Mouse (Mus musculus): ENCODE measurements around the gene Hspa1b. TPM values are rescaled to one million over a fixed set of nuclear protein-coding genes. Genes with fewer than 3 reads are reported as not detected.
"Not testable (repeated sequence)": the region's sequence is repeated elsewhere in the genome, so short reads cannot be mapped to it uniquely, and the experiment has no call there.

Hspa1b gene
- polyA plus RNA-seq, 1 experiment from 2014 or later: 0.24 TPM

- Histone ChIP-seq H3K4me1 (ENCODE audit: control insufficient read depth, insufficient read depth, low read length) (peaks cover 19% of the 10 kb centered on the region), H3K27me3 (ENCODE audit: control insufficient read depth, insufficient read depth, low read depth, low read length) (no peaks in the 10 kb centered on the region), H3K27ac (ENCODE audit: low read length) (peak within 1 kb of the TSS; percentile 95), H3K4me3 (ENCODE audit: low read depth, low read length) (peak within 1 kb of the TSS; percentile 77), H3K36me3 (ENCODE audit: control insufficient read depth, insufficient read depth, low read length) (peaks cover 13% of the 10 kb centered on the region), H3K4me2 (ENCODE audit: low read length) (peak within 1 kb of the TSS; percentile 97), H3K9me3 (replicated peaks; ENCODE audit: control insufficient read depth, low read length, poor library complexity, severe bottlenecking) (no peaks in the 10 kb centered on the region), H3K9ac (ENCODE audit: low read depth, low read length) (peak within 1 kb of the TSS; percentile 90)
- peak; percentile 91 for ATAC-seq
- WGBS: under 1% methylated on average over 69 of the region's 83 CpGs
Observed at GRCm38 (mm10) chr17:35000717-35001451, 41.8 kb upstream of the Hspa1b start, which contains the start of gene Vars. Vars (plus strand) TSS chr17:35000987.

DNA sequence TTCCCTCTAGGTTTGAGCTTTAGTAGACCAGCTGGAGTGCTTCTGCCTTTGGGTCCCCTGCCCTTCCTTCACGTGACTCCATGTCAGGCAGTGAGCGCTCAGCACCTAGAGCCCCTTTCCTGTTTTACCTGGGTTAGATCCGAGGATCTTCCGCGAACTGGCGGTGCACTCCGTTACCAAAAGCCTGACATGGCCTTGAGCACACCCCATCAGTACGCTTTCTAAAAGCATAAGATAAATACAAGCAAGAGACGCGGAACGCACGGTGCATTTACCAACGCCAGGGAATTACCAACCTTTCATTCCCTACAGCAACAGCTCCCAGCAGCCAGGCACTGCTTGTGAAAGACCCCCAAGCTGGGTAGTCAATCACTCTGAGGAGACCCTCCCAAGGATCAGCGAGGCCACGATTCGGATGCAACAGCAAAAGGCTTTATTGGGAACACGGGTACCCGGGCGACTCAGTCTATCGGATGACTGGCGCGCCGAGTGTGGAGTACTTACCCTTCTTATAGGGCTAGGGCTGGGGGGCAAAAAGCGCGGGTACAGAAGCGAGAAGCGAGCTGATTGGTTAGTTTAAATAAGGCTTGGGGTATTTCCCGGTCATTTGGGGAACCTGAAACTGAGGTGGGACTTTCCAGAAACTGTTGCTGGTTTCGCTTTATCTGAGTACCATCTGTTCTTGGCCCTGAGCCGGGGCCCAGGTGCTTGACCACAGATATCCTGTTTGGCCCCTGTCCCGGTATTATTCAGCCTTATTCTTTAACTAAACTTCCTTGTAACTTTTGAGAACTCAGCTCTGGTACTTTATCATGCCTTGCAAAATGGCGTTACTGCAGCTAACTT, 41.1 kb upstream of the Hspa1b start:
- peak overlapping the region; percentile 97 for H3K4me2 ChIP-seq (ENCODE audit: low read length)
- H3K9me3 ChIP-seq (replicated peaks; ENCODE audit: control insufficient read depth, low read length, poor library complexity, severe bottlenecking); H3K27me3 ChIP-seq (ENCODE audit: control insufficient read depth, insufficient read depth, low read depth, low read length); ATAC-seq; H3K36me3 ChIP-seq (ENCODE audit: control insufficient read depth, insufficient read depth, low read length): not testable (repeated sequence)
- H3K9ac ChIP-seq (ENCODE audit: low read depth, low read length): peak overlapping the region; percentile 90
- peak overlapping the region; percentile 77 for H3K4me3 ChIP-seq (ENCODE audit: low read depth, low read length)
- H3K4me1 ChIP-seq (ENCODE audit: control insufficient read depth, insufficient read depth, low read length): peaks cover 19% of the 10 kb centered on the region
- 26% methylated on average over 29 of the region's 32 CpGs for whole genome bisulfite sequencing
- peak overlapping the region; percentile 95 for H3K27ac ChIP-seq (ENCODE audit: low read length)

DNA sequence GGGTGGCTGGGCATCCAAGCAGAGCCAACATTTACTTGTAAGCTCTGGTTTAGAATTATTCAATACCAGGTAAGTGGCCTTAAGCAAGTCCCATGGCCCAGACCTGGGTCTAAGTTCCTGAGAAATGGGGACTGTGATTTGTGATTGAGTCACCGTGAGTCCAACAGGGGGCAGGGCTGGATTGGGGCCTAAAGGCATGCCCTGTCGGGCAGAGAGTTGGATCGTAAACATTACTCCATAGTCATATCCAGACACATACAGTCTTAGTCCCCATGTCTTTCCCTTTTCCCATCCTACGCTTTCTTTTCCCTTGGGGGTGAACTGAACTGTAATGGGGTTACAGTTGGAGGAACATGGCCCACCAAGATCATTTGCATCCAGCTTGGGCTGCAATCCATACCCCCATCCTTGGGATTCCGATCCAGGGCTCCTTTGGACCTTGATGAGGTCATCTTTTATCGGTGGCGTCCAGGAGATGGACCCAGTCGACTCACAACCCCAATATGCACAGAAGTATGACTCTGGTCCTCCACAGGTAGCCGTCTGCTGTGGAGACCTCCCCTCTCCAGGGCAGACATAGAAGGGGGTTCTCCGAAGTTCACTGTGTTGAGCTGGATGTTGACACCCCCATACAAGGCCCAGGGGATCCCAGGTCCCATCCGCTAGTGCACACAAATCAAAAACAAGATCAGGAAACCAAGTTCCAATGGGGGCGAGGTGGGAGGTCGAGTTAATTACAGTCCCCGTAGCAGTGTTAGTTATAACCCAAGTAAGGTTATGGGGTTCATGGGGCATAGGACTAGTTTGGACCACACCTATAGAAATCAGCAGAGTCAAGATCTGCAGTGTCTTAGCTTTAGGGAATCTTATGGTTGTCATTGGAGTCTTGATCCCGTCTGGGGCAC, 39.7 kb upstream of the Hspa1b start:
- no peaks in the 10 kb centered on the region for H3K9me3 ChIP-seq (replicated peaks; ENCODE audit: control insufficient read depth, low read length, poor library complexity, severe bottlenecking)
- peaks cover 19% of the 10 kb centered on the region for H3K4me1 ChIP-seq (ENCODE audit: control insufficient read depth, insufficient read depth, low read length)
- H3K36me3 ChIP-seq (ENCODE audit: control insufficient read depth, insufficient read depth, low read length): no peaks in the 10 kb centered on the region
- H3K27me3 ChIP-seq (ENCODE audit: control insufficient read depth, insufficient read depth, low read depth, low read length): no peaks in the 10 kb centered on the region
- H3K27ac ChIP-seq (ENCODE audit: low read length): no peak overlapping the region
- no peak overlapping the region for H3K9ac ChIP-seq (ENCODE audit: low read depth, low read length)
- WGBS: 95% methylated on average over 15 of the region's 15 CpGs
- ATAC-seq: no peak
- no peak overlapping the region for H3K4me2 ChIP-seq (ENCODE audit: low read length)
- H3K4me3 ChIP-seq (ENCODE audit: low read depth, low read length): no peak overlapping the region

DNA sequence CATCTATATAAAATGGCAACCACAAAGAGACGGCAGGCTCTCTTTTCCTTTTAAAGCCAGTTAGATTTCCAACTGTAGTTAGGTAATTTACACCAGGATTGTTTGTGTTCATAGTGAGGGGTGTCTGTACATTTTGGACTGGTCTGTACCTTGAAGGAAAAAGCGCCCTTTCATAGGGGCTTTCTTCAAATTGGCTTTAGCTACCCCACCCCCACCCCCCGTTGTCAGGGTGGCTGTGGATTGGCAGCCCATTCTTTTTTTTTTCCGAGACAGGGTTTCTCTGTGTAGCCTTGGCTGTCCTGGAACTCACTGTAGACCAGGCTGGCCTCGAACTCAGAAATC, 38.1 kb upstream of the Hspa1b start:
- no peak for ATAC-seq
- H3K9me3 ChIP-seq (replicated peaks; ENCODE audit: control insufficient read depth, low read length, poor library complexity, severe bottlenecking): no peaks in the 10 kb centered on the region
- H3K9ac ChIP-seq (ENCODE audit: low read depth, low read length): no peak overlapping the region
- H3K27me3 ChIP-seq (ENCODE audit: control insufficient read depth, insufficient read depth, low read depth, low read length): no peaks in the 10 kb centered on the region
- no peak overlapping the region for H3K4me3 ChIP-seq (ENCODE audit: low read depth, low read length)
- H3K36me3 ChIP-seq (ENCODE audit: control insufficient read depth, insufficient read depth, low read length): no peaks in the 10 kb centered on the region
- 85% methylated on average over 5 of the region's 5 CpGs for WGBS
- peaks cover 5% of the 10 kb centered on the region for H3K4me1 ChIP-seq (ENCODE audit: control insufficient read depth, insufficient read depth, low read length)
- no peak overlapping the region for H3K4me2 ChIP-seq (ENCODE audit: low read length)
- no peak overlapping the region for H3K27ac ChIP-seq (ENCODE audit: low read length)

GRCm38 (mm10) chr17:34996411-34997141, 37.5 kb upstream of the Hspa1b start:
- Histone ChIP-seq H3K27ac (ENCODE audit: low read length) (no peak overlapping the region), H3K27me3 (ENCODE audit: control insufficient read depth, insufficient read depth, low read depth, low read length) (no peaks in the 10 kb centered on the region), H3K4me2 (ENCODE audit: low read length) (no peak overlapping the region), H3K9me3 (replicated peaks; ENCODE audit: control insufficient read depth, low read length, poor library complexity, severe bottlenecking) (no peaks in the 10 kb centered on the region), H3K4me1 (ENCODE audit: control insufficient read depth, insufficient read depth, low read length) (peaks cover 4% of the 10 kb centered on the region), H3K36me3 (ENCODE audit: control insufficient read depth, insufficient read depth, low read length) (no peaks in the 10 kb centered on the region), H3K4me3 (ENCODE audit: low read depth, low read length) (no peak overlapping the region), H3K9ac (ENCODE audit: low read depth, low read length) (no peak overlapping the region)
- ATAC-seq: no peak
- WGBS: 88% methylated on average over 12 of the region's 14 CpGs

GRCm38 (mm10) chr17:34995927-34996326, 36.9 kb upstream of the Hspa1b start:
- not testable (repeated sequence) for H3K27ac ChIP-seq (ENCODE audit: low read length); H3K4me1 ChIP-seq (ENCODE audit: control insufficient read depth, insufficient read depth, low read length); H3K27me3 ChIP-seq (ENCODE audit: control insufficient read depth, insufficient read depth, low read depth, low read length); H3K9me3 ChIP-seq (replicated peaks; ENCODE audit: control insufficient read depth, low read length, poor library complexity, severe bottlenecking); H3K9ac ChIP-seq (ENCODE audit: low read depth, low read length); H3K4me2 ChIP-seq (ENCODE audit: low read length); H3K36me3 ChIP-seq (ENCODE audit: control insufficient read depth, insufficient read depth, low read length); ATAC-seq; H3K4me3 ChIP-seq (ENCODE audit: low read depth, low read length)
- 97% methylated on average over 4 of the region's 4 CpGs for WGBS

- H3K4me1 ChIP-seq (ENCODE audit: control insufficient read depth, insufficient read depth, low read length); ATAC-seq; H3K36me3 ChIP-seq (ENCODE audit: control insufficient read depth, insufficient read depth, low read length); H3K27ac ChIP-seq (ENCODE audit: low read length); H3K4me3 ChIP-seq (ENCODE audit: low read depth, low read length); H3K4me2 ChIP-seq (ENCODE audit: low read length); H3K9me3 ChIP-seq (replicated peaks; ENCODE audit: control insufficient read depth, low read length, poor library complexity, severe bottlenecking); H3K9ac ChIP-seq (ENCODE audit: low read depth, low read length); H3K27me3 ChIP-seq (ENCODE audit: control insufficient read depth, insufficient read depth, low read depth, low read length): not testable (repeated sequence)
- WGBS: 95% methylated on average over 4 of the region's 4 CpGs
Observed at GRCm38 (mm10) chr17:34995192-34995591, 36.2 kb upstream of the Hspa1b start.

GRCm38 (mm10) chr17:34994751-34995150, 35.7 kb upstream of the Hspa1b start:
- ATAC-seq: no peak

More at GRCm38 (mm10) chr17:34994751-34995150, 35.7 kb upstream of the Hspa1b start:
- H3K4me2 ChIP-seq (ENCODE audit: low read length): no peak overlapping the region
- no peaks in the 10 kb centered on the region for H3K27me3 ChIP-seq (ENCODE audit: control insufficient read depth, insufficient read depth, low read depth, low read length)
- H3K9me3 ChIP-seq (replicated peaks; ENCODE audit: control insufficient read depth, low read length, poor library complexity, severe bottlenecking): no peaks in the 10 kb centered on the region
- no peaks in the 10 kb centered on the region for H3K4me1 ChIP-seq (ENCODE audit: control insufficient read depth, insufficient read depth, low read length)
- no peaks in the 10 kb centered on the region for H3K36me3 ChIP-seq (ENCODE audit: control insufficient read depth, insufficient read depth, low read length)
- no peak overlapping the region for H3K27ac ChIP-seq (ENCODE audit: low read length)
- H3K4me3 ChIP-seq (ENCODE audit: low read depth, low read length): no peak overlapping the region
- no peak overlapping the region for H3K9ac ChIP-seq (ENCODE audit: low read depth, low read length)

All from midbrain, embryonic 16.5 days (tissue).